Mouse (Mus musculus) limb, embryonic 10.5 days (tissue): ENCODE results near the gene Sdsl. TPM values are rescaled to one million over a fixed set of nuclear protein-coding genes. Genes with fewer than 3 reads are reported as not detected.

Experiments
- DNase-seq: peaks from one replicate; pipeline ENCODE4 v3.0.0-alpha.2; 2017; ENCODE audit warnings: low spot score
- H3K27ac ChIP-seq: fragments of 300-500 bp; sonication (generic); 2 replicates; pipeline ENCODE4 v1.5.1; 2016; ENCODE audit warnings: mild to moderate bottlenecking
- H3K27me3 ChIP-seq: fragments of 300-500 bp; sonication (generic); 2 replicates; pipeline ENCODE4 v1.6.1; 2016; ENCODE audit warnings: low read depth, mild to moderate bottlenecking; ENCODE audit not compliant: poor library complexity, severe bottlenecking
- H3K36me3 ChIP-seq: fragments of 300-500 bp; sonication (generic); 2 replicates; pipeline ENCODE4 v1.6.1; 2016; ENCODE audit warnings: mild to moderate bottlenecking, moderate library complexity
- H3K4me1 ChIP-seq: fragments of 300-500 bp; sonication (generic); 2 replicates; pipeline ENCODE4 v1.6.1; 2016
- H3K4me3 ChIP-seq: fragments of 300-500 bp; sonication (generic); 2 replicates; pipeline ENCODE4 v1.5.1; 2016; ENCODE audit warnings: mild to moderate bottlenecking, moderate library complexity
- H3K9me3 ChIP-seq: fragments of 300-500 bp; sonication (generic); replicated peaks from 2 replicates; pipeline ENCODE4 v1.6.1; 2016; ENCODE audit warnings: mild to moderate bottlenecking
- WGBS: fragments of 180-500 bp; shearing (Covaris S2); methylation state at CpG from one replicate; pipeline ENCODE4 v1.1.7; 2016; 5-methylcytosine and 5-hydroxymethylcytosine counted together
- polyA plus RNA-seq: library from polyadenylated mRNA; unstranded; fragments of >200 nt; fragmentation: Nextera tagmentation; extraction: Ambion mirVana; gene quantifications from 2 replicates; pipeline ENCODE4 v1.2.1, GENCODE M21; 2016

Sdsl gene
- polyA plus RNA-seq, 1 experiment from 2014 or later = 5.6 TPM

- Histone ChIP-seq H3K4me1 (peaks cover 12% of the 10 kb centered on the region; the same call in 1 of the 2 replicates), H3K27me3 (peaks cover 100% of the 10 kb centered on the region), H3K27ac (no peak overlapping the region), H3K4me3 (no peak overlapping the region), H3K9me3 (no peaks in the 10 kb centered on the region), H3K36me3 (no peaks in the 10 kb centered on the region)
- WGBS = 6% methylated on average over 6 of the region's 6 CpGs
- DNase-seq = no peak
Observed at GRCm38 (mm10) chr5:120429692-120430091, 42.9 kb downstream of the Sdsl start.

- peaks cover 12% of the 10 kb centered on the region; the same call in 1 of the 2 replicates for H3K4me1 ChIP-seq
Observed at GRCm38 (mm10) chr5:120428990-120429389, 43.6 kb downstream of the Sdsl start.

GRCm38 (mm10) chr5:120428189-120428838 is 44.3 kb downstream of the Sdsl start:
- Histone ChIP-seq H3K27me3 (peaks cover 100% of the 10 kb centered on the region), H3K4me3 (no peak overlapping the region), H3K36me3 (no peaks in the 10 kb centered on the region), H3K9me3 (no peaks in the 10 kb centered on the region), H3K27ac (no peak overlapping the region), H3K4me1 (peaks cover 12% of the 10 kb centered on the region; the same call in 1 of the 2 replicates)
- DNase-seq = peak; percentile 38
- WGBS = 2% methylated on average over 21 of the region's 21 CpGs

More at GRCm38 (mm10) chr5:120428990-120429389, 43.6 kb downstream of the Sdsl start:
- WGBS = 2% methylated on average over 5 of the region's 6 CpGs
- peaks cover 100% of the 10 kb centered on the region for H3K27me3 ChIP-seq
- no peaks in the 10 kb centered on the region for H3K9me3 ChIP-seq
- no peak overlapping the region for H3K4me3 ChIP-seq
- H3K27ac ChIP-seq = no peak overlapping the region
- no peaks in the 10 kb centered on the region for H3K36me3 ChIP-seq
- peak; percentile 41 for DNase-seq

GRCm38 (mm10) chr5:120427451-120427938 is 45.1 kb downstream of the Sdsl start:
- no peak for DNase-seq
- WGBS = under 1% methylated on average over 33 of the region's 33 CpGs
- Histone ChIP-seq H3K27me3 (peaks cover 100% of the 10 kb centered on the region), H3K36me3 (no peaks in the 10 kb centered on the region), H3K4me3 (peak overlapping the region; percentile 18), H3K9me3 (no peaks in the 10 kb centered on the region), H3K27ac (no peak overlapping the region), H3K4me1 (peaks cover 12% of the 10 kb centered on the region; the same call in 1 of the 2 replicates)

GRCm38 (mm10) chr5:120426572-120426971 is 46.0 kb downstream of the Sdsl start:
- Histone ChIP-seq H3K27ac (no peak overlapping the region), H3K4me3 (no peak overlapping the region), H3K36me3 (no peaks in the 10 kb centered on the region), H3K4me1 (peaks cover 6% of the 10 kb centered on the region; the same call in 1 of the 2 replicates), H3K27me3 (peaks cover 100% of the 10 kb centered on the region), H3K9me3 (no peaks in the 10 kb centered on the region)
- DNase-seq = no peak
- under 1% methylated on average over 10 of the region's 10 CpGs for WGBS

- H3K27ac ChIP-seq = no peak overlapping the region
- DNase-seq = peak; percentile 39
- WGBS = under 1% methylated on average over 20 of the region's 20 CpGs
- H3K27me3 ChIP-seq = peaks cover 100% of the 10 kb centered on the region
- no peak overlapping the region for H3K4me3 ChIP-seq
- H3K4me1 ChIP-seq = 0 out of 2 replicates have a peak, but pooled peaks cover 6% of the 10 kb centered on the region
- no peaks in the 10 kb centered on the region for H3K36me3 ChIP-seq
- no peaks in the 10 kb centered on the region for H3K9me3 ChIP-seq
Observed at GRCm38 (mm10) chr5:120425711-120426110, 46.9 kb downstream of the Sdsl start.

- H3K36me3 ChIP-seq = no peaks in the 10 kb centered on the region
- peaks cover 96% of the 10 kb centered on the region for H3K27me3 ChIP-seq
- DNase-seq = no peak
- no peak overlapping the region for H3K27ac ChIP-seq
- H3K9me3 ChIP-seq = no peaks in the 10 kb centered on the region
- WGBS = 3% methylated on average over 11 of the region's 11 CpGs
- 0 out of 2 replicates have a peak, but pooled peaks cover 6% of the 10 kb centered on the region for H3K4me1 ChIP-seq
- H3K4me3 ChIP-seq = no peak overlapping the region
Observed at GRCm38 (mm10) chr5:120424657-120425056, 48.0 kb downstream of the Sdsl start.

GRCm38 (mm10) chr5:120424039-120424438 is 48.6 kb downstream of the Sdsl start:
- Histone ChIP-seq H3K9me3 (no peaks in the 10 kb centered on the region), H3K27ac (no peak overlapping the region), H3K27me3 (peaks cover 93% of the 10 kb centered on the region), H3K36me3 (no peaks in the 10 kb centered on the region), H3K4me1 (0 out of 2 replicates have a peak, but pooled peaks cover 6% of the 10 kb centered on the region), H3K4me3 (no peak overlapping the region)
- 1% methylated on average over 19 of the region's 19 CpGs for WGBS
- peak; percentile 95 for DNase-seq

- Histone ChIP-seq H3K4me1 (no peaks in the 10 kb centered on the region), H3K9me3 (no peaks in the 10 kb centered on the region), H3K27ac (no peak overlapping the region), H3K4me3 (no peak overlapping the region), H3K27me3 (peaks cover 78% of the 10 kb centered on the region), H3K36me3 (no peaks in the 10 kb centered on the region)
- no peak for DNase-seq
- 89% methylated on average over 8 of the region's 8 CpGs for WGBS
Observed at GRCm38 (mm10) chr5:120420106-120420505, 52.5 kb downstream of the Sdsl start.

- 82% methylated on average over 6 of the region's 6 CpGs for WGBS
- Histone ChIP-seq H3K27ac (no peak overlapping the region), H3K4me1 (peaks cover 10% of the 10 kb centered on the region; the same call in 1 of the 2 replicates), H3K27me3 (peaks cover 74% of the 10 kb centered on the region), H3K9me3 (no peaks in the 10 kb centered on the region), H3K36me3 (no peaks in the 10 kb centered on the region), H3K4me3 (no peak overlapping the region)
- no peak for DNase-seq
Observed at GRCm38 (mm10) chr5:120413436-120413835, 59.2 kb downstream of the Sdsl start.

GRCm38 (mm10) chr5:120409385-120410378 is 62.9 kb downstream of the Sdsl start:
- Histone ChIP-seq H3K36me3 (no peaks in the 10 kb centered on the region), H3K4me1 (peaks cover 10% of the 10 kb centered on the region; the same call in 1 of the 2 replicates), H3K27me3 (peaks cover 65% of the 10 kb centered on the region), H3K4me3 (peak overlapping the region; percentile 8; the same call in 1 of the 2 replicates), H3K9me3 (no peaks in the 10 kb centered on the region), H3K27ac (no peak overlapping the region)
- DNase-seq = no peak
- WGBS = 3% methylated on average over 41 of the region's 41 CpGs

GRCm38 (mm10) chr5:120408933-120409332 is 63.7 kb downstream of the Sdsl start:
- H3K36me3 ChIP-seq = no peaks in the 10 kb centered on the region
- H3K27ac ChIP-seq = no peak overlapping the region
- DNase-seq = no peak
- H3K4me1 ChIP-seq = peaks cover 10% of the 10 kb centered on the region; the same call in 1 of the 2 replicates
- 79% methylated on average over 14 of the region's 14 CpGs for WGBS
- H3K4me3 ChIP-seq = no peak overlapping the region
- H3K27me3 ChIP-seq = peaks cover 60% of the 10 kb centered on the region
- no peaks in the 10 kb centered on the region for H3K9me3 ChIP-seq
